Mouse (Mus musculus) heart, adult 2 months (tissue): Measurements from ENCODE around the gene Zcchc24. TPM values are rescaled to one million over a fixed set of nuclear protein-coding genes. Genes with fewer than 3 reads are reported as not detected.

Source experiments
- DNase-seq, 2 experiments: peaks; one replicate each; pipeline ENCODE4 v3.0.0; 2021
- H3K27ac ChIP-seq: fragments of 200-600 bp; 2 replicates; pipeline ENCODE4 v1.8.1; 2022
- H3K27me3 ChIP-seq: fragments of 200-500 bp; 2 replicates; pipeline ENCODE4 v1.6.1; 2012; ENCODE audit warnings: mild to moderate bottlenecking, low read length, inconsistent platforms, mixed read lengths; ENCODE audit not compliant: control insufficient read depth, insufficient read depth
- H3K36me3 ChIP-seq: fragments of 200-500 bp; 2 replicates; pipeline ENCODE4 v1.6.1; 2012; ENCODE audit warnings: low read length, inconsistent platforms; ENCODE audit not compliant: control insufficient read depth, insufficient read depth
- H3K4me1 ChIP-seq: fragments of 200-500 bp; 2 replicates; pipeline ENCODE4 v1.6.1; 2011; ENCODE audit warnings: low read length; ENCODE audit not compliant: control insufficient read depth, insufficient read depth
- H3K4me3 ChIP-seq: fragments of 200-600 bp; 2 replicates; pipeline ENCODE4 v1.8.1; 2022
- H3K79me2 ChIP-seq: fragments of 200-500 bp; replicated peaks from 2 replicates; pipeline ENCODE4 v1.6.1; 2012; ENCODE audit warnings: mild to moderate bottlenecking, inconsistent platforms, low read length, moderate library complexity, mixed read lengths; ENCODE audit not compliant: control insufficient read depth, insufficient read depth
- H3K9ac ChIP-seq: fragments of 200-500 bp; 2 replicates; pipeline ENCODE4 v1.6.1; 2012; ENCODE audit warnings: low read depth, mild to moderate bottlenecking, control low read depth, inconsistent platforms, low read length, mixed read lengths
- CTCF ChIP-seq: fragments of 200-600 bp; IDR thresholded peaks from 2 replicates; pipeline ENCODE4 v1.8.1; 2022; ENCODE audit warnings: antibody characterized with exemption, mild to moderate bottlenecking, moderate library complexity
- EP300 ChIP-seq: fragments of 200-500 bp; IDR thresholded peaks from 2 replicates; pipeline ENCODE4 v1.6.1; 2011; ENCODE audit warnings: low read depth, low read length, control low read depth; ENCODE audit not compliant: insufficient read depth
- POLR2A ChIP-seq: fragments of 200-500 bp; IDR thresholded peaks from 2 replicates; pipeline ENCODE4 v1.6.1; 2011; ENCODE audit warnings: mild to moderate bottlenecking, low read depth, low read length, control low read depth; ENCODE audit not compliant: insufficient read depth
- WGBS: fragments of 180-500 bp; shearing (Covaris S2); methylation state at CpG from one replicate; pipeline ENCODE4 v1.1.7; 2018; 5-methylcytosine and 5-hydroxymethylcytosine counted together
- intact Hi-C: fragments of 180-260 bp; cut with DNase I; formaldehyde crosslinking; loops from one replicate; pipeline ENCODE4 v1.15.1; 2025
- polyA plus RNA-seq: library from polyadenylated mRNA; depleted of rRNA; stranded (reverse); fragments of >200 nt; gene quantifications from 2 replicates; pipeline ENCODE4 v1.2.3, GENCODE M21; 2012
- total RNA-seq, 2 experiments: library from RNA; stranded (reverse); gene quantifications; 2 replicates each; pipeline ENCODE4 v1.2.3; 2021

Gene Zcchc24
- total and polyA plus RNA-seq, 3 experiments: 27.3 to 33.5 (median 33.5) TPM

- H3K4me3 ChIP-seq: no peak overlapping the region
- H3K27ac ChIP-seq: no peak overlapping the region
- H3K27me3 ChIP-seq: no peaks in the 10 kb centered on the region
- no peak overlapping the region for H3K9ac ChIP-seq
- no peaks in the 10 kb centered on the region; the same call in 1 of the 2 replicates for H3K36me3 ChIP-seq
- no peak for TF ChIP-seq EP300
- no peak for TF ChIP-seq CTCF
- no peak for TF ChIP-seq POLR2A
- H3K79me2 ChIP-seq: peaks cover 8% of the 10 kb centered on the region; the same call in 1 of the 2 replicates
- no peak for DNase-seq
- intact Hi-C loops: loop anchor here (5.0 kb wide), 2 partner anchors 37 to 38 kb away; no protein-coding TSS in a partner anchor
- WGBS: 66% methylated on average over 12 of the region's 12 CpGs
- peaks cover 22% of the 10 kb centered on the region for H3K4me1 ChIP-seq
Measured at GRCm38 (mm10) chr14:25765146-25765545, 3.7 kb downstream of the Zcchc24 start.

DNA sequence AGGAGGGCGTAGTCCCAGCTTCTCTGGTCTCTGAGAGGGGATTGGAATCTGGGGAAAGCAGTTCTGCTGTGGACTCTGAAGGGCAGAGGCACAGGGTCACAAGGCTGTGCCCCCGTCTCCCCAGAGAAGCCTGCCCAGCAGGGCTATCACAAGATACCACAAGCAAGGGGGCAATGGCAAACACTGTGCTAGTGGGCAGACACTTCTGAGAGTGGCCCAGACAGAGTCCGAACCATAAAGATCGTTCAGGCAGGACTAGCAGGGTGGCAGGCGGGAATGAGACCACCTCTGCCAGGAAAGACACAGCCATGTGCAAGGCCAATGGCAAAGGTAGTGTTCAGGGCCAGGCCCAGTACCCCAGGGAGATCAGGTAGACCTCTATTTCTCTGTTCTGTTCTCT, 7.7 kb downstream of the Zcchc24 start:
- Histone ChIP-seq H3K4me1 (peaks cover 20% of the 10 kb centered on the region), H3K9ac (no peak overlapping the region), H3K27ac (no peak overlapping the region), H3K36me3 (no peaks in the 10 kb centered on the region; the same call in 1 of the 2 replicates), H3K27me3 (no peaks in the 10 kb centered on the region), H3K79me2 (peaks cover 6% of the 10 kb centered on the region; the same call in 1 of the 2 replicates), H3K4me3 (no peak overlapping the region)
- intact Hi-C loops: no loop called here
- TF ChIP-seq EP300: no peak
- TF ChIP-seq POLR2A: no peak
- no peak for TF ChIP-seq CTCF
- WGBS: 97% methylated on average over 5 of the region's 5 CpGs
- no peak for DNase-seq

DNA sequence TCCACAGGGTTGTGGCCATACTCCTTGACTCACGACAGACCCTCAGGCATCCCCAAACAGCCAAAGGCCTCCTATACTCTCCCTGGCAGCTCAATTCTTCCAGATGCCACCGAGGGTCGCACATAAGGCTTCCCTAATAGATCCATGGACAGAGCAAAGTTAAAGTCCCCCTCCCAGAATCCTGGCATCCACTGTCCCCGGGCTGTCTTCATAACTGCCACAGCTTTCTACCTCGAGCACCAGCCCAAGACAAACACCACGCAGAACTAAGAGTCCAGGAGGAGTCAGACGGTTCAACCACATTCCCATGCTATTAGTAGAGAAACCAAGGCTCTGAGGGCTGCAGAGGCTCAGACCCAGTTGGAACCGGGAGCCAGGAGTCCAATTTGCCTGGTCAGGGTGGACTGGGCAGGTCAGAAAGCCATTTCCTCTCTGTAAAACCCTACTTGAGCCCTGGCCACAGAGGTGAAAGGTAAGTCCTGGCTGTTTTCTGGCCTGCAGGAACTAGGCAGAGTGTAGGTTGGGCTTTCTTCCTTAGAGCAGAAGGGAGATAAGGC, 8.8 kb downstream of the Zcchc24 start:
- H3K4me3 ChIP-seq: no peak overlapping the region
- DNase-seq: no peak
- peaks cover 18% of the 10 kb centered on the region for H3K4me1 ChIP-seq
- no peaks in the 10 kb centered on the region; the same call in 1 of the 2 replicates for H3K36me3 ChIP-seq
- peaks cover 3% of the 10 kb centered on the region; the same call in 1 of the 2 replicates for H3K79me2 ChIP-seq
- TF ChIP-seq POLR2A (0 out of 2 replicates have a peak, but pooled peaks have one; percentile 4), CTCF (no peak), EP300 (no peak)
- intact Hi-C loops: no loop called here
- H3K27me3 ChIP-seq: no peaks in the 10 kb centered on the region
- 40% methylated on average over 8 of the region's 8 CpGs for WGBS
- no peak overlapping the region for H3K9ac ChIP-seq
- H3K27ac ChIP-seq: peak overlapping the region; percentile 64

GRCm38 (mm10) chr14:25759551-25759950, 9.3 kb downstream of the Zcchc24 start:
- DNase-seq: no peak
- Histone ChIP-seq H3K27ac (peak overlapping the region; percentile 64), H3K9ac (no peak overlapping the region), H3K79me2 (peaks cover 3% of the 10 kb centered on the region; the same call in 1 of the 2 replicates), H3K4me3 (no peak overlapping the region), H3K36me3 (no peaks in the 10 kb centered on the region; the same call in 1 of the 2 replicates), H3K4me1 (peaks cover 18% of the 10 kb centered on the region), H3K27me3 (no peaks in the 10 kb centered on the region)
- no peak for TF ChIP-seq EP300
- 0 out of 2 replicates have a peak, but pooled peaks have one; percentile 10 for TF ChIP-seq POLR2A
- intact Hi-C loops: no loop called here
- WGBS: 34% methylated on average over 7 of the region's 7 CpGs

DNA sequence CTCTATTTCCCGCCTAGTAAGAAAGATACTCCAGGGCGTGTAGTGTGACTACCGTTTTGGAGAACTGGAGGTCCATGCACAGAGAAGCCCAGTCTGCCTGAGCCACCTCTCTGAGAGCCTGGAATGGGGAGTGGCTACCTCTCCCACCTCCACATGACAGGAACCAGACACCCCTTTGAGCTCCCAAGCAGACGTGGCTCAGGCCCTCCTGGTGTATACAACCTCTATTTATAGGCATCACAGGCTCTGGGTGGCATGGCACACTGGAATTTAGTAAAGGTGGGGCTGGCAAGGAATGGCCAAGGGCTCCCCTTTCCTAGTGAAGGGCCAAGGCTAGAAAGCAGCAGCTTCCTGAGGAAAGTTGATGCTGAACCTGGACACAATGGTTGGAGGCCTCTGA, 10.9 kb downstream of the Zcchc24 start:
- Histone ChIP-seq H3K4me1 (peaks cover 18% of the 10 kb centered on the region), H3K27ac (no peak overlapping the region), H3K36me3 (no peaks in the 10 kb centered on the region; the same call in 1 of the 2 replicates), H3K27me3 (no peaks in the 10 kb centered on the region), H3K9ac (no peak overlapping the region), H3K79me2 (peaks cover 3% of the 10 kb centered on the region; the same call in 1 of the 2 replicates), H3K4me3 (no peak overlapping the region)
- TF ChIP-seq POLR2A (no peak), EP300 (no peak), CTCF (no peak)
- no peak for DNase-seq
- 61% methylated on average over 4 of the region's 4 CpGs for WGBS
- intact Hi-C loops: no loop called here

- Histone ChIP-seq H3K36me3 (no peaks in the 10 kb centered on the region; the same call in 1 of the 2 replicates), H3K4me3 (no peak overlapping the region), H3K27ac (no peak overlapping the region), H3K9ac (no peak overlapping the region), H3K79me2 (no peaks in the 10 kb centered on the region), H3K4me1 (peaks cover 12% of the 10 kb centered on the region), H3K27me3 (no peaks in the 10 kb centered on the region)
- intact Hi-C loops: no loop called here
- TF ChIP-seq EP300 (no peak), POLR2A (no peak), CTCF (no peak)
- DNase-seq: no peak
- WGBS: 69% methylated on average over 7 of the region's 7 CpGs
Measured at GRCm38 (mm10) chr14:25756385-25756990, 12.4 kb downstream of the Zcchc24 start.
